Mouse (Mus musculus) spleen, postnatal 36 days (tissue): Measurements from ENCODE around the gene Fbrs.
A peak's percentile ranks its signal among the peaks of the same experiment; 100 is the strongest.
"Not testable (repeated sequence)": the region's sequence is repeated elsewhere in the genome, so short reads cannot be mapped to it uniquely, and the experiment has no call there.

Source experiments
- DNase-seq, 2 experiments: peaks; one replicate each; pipeline ENCODE4 v3.0.0; 2022; ENCODE audit warnings: low spot score in 2 of 2, mixed read lengths in 1 of 2

Gene Fbrs

DNA sequence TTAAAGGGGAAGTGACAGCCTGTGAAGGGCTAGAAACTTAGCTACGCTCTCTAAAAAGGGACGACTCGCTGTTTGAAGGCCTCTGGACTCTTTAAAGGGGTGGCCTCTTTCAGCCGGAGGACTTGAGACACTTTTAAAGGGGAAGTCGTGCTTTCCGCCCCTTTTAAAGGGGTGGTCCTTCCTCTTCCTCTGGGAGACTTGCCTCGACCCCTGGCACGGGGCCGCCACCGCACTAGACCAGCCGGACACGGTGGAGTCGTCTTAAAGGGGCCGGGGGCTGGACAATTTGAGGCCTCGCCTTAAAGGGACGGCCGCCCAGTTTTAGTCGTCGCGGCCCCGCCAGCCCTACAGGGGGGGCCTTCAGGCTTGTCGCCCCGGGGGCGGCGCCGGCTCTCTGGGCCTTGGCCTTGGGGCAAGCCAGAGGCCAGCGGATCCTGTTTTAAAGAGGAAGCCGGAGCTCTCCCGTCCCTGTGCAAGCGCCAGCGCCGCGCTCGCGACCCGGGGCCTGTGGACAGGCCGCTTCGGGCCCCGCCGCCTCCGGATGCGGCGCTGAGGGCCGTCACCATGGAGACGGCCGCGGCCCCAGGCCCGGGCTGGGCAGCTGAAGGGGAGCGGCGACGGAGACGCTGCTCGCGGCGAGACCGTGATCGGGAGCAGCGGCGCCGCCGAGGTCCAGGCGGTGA is at the start of gene Fbrs:
Fbrs (plus strand) TSS at position 565 of the 683 bp plus-strand sequence.
- peak; percentile 90 to 94 for DNase-seq

DNA sequence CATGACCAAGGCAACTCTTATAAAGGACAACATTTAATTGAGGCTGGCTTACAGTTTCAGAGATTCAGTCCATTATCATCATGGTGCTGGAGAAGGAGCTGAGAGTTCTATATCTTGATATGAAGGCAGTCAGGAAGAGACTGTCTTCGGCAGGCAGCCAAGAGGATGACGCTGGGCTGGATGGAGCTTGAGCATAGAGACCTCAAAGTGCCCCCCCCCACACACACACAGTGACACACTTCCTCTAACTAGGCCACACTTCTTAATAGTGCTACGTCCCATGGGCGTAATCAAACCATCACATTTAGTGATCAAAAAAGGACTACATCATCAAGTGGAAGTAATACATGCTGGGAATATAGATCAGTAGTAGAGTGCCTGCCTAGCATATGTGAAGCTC is 43.8 kb upstream of the Fbrs start:
- no peak for DNase-seq

DNA sequence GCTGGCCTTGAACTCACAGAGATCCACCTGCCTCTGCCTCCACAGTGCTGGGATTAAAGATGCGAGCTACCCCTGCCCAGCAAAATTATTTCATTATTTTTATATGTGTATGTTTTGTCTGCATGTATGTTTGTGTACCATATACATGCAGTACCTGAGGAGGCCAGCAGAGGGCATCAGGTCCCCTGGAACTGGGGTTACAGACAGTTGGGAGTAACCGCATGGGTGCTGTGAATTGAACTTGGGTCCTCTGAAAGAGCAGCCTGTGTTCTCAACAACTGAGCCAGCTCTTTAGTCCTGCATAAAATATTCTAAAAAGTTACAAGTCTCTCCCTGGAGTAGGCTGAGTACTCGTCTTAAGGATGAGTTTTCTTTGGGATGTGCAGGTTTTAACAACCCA is 41.3 kb upstream of the Fbrs start:
- DNase-seq, result peak in 1 of 2 experiments; percentile 13

DNA sequence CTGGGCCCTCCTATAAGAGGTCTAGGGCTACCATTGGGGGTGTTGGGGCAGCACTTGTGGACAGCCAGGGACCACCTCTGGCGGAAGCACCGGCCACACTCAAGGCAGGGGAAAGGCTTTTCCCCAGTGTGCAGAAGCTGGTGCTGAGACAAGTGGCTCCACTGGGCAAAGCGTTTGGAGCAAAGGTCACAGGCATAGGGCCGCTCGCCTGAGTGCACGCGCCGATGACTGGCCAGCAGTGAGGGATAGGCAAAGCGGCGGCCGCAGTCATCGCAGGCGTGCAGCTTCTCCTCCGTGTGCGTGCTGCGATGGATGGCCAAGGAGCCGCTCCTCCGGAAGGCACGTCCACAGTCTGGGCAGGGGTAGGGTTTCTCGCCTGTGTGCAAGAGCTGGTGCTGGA is 35.0 kb upstream of the Fbrs start:
- no peak for DNase-seq

DNA sequence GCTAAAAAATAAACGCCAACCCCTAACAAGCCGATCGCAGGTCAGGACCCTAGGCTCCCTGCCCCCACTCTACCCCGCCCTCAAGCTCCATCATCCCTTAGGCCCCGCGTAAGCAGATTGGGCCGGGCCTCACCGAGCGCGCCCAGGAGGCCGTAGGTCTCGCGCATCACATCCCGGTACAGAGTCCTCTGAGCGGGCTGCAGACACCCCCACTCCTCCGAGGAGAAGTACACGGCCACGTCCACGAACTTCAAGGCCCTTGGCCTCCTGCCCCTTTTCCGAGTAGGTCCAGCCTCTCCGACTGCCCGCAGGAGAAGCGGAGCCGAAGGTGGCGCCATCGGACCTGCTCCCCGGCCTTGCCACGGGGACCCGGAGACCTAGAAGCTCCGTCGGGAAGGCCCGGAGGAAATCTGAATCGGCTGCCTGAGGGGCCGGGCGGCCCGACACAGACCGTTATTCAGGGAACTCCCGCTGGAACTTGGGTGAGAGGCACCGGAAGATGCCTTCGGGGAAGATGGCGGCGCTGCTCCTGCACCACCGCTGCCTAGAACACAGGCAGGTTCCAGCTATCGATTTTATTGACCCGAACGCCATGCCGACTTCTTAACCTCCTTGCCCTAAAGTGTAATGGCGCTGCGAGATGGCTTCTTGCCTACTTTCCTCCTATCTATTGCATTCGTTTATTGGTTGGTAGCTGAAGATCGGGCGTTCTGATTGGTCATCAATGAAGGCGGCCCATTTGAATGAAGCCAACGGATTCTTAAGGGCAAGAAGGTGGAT is 30.3 kb upstream of the Fbrs start, which contains the start of gene Zfp689:
Zfp689 (minus strand) TSS at position 638 of the 780 bp plus-strand sequence.
- DNase-seq, result peak; percentile 93 to 96

DNA sequence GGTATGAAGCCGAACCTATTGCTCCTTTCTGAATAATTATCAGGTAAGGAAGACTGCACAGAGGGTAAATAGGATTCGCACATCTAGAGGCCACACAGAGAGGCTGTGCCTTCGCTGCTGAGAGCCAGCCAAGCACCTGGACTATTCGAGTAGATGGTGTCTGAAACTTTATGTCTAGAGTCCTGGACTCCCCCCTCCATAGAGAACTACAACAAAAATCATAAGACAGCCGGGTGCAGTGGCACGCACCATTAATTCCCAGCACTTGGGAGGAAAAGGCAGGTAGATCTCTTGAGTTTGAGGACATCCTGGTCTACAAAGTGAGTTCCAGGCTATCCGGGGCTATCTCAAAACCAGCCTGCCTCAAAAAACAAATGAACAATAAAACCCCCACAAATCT is 29.0 kb upstream of the Fbrs start:
- DNase-seq, result no peak

DNA sequence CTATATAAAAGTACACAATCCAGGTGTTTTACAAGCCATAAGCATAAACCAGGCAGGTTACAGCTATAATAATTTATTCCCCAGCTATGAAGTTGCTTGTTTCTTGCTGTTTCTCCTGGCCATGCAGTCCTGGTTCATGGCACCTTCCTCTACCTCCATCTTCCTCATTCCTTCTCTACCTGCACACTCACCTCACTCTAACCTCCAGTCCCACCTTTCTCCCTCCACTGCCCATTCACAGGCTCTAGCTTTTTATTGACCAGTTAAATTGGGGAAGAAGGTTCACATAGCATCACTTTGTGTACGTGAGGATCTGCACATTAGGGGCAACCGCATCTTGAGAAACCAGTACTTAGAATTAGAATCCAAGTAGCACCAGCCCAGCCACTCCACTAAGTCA is 25.9 kb upstream of the Fbrs start:
- DNase-seq, result no peak

DNA sequence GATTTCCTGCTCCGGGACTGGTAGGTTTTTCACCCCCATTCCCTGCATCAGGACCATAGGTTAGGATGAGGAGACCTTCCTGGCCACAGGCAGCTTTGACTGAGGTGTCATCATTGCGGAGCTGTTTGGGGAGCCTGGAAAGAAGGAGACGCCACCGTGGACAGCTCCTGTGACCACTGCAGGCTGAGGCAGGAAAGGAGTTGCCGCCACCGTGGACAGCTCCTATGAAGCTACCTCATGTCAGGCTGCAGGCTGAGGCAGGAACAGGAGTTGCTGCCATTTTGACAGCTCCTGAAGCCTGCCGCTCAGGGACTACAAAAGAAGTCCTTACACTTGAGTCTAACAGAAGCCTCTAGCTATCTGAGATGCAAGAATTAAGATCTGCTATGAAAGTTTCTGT is 24.1 kb upstream of the Fbrs start:
- no peak for DNase-seq

DNA sequence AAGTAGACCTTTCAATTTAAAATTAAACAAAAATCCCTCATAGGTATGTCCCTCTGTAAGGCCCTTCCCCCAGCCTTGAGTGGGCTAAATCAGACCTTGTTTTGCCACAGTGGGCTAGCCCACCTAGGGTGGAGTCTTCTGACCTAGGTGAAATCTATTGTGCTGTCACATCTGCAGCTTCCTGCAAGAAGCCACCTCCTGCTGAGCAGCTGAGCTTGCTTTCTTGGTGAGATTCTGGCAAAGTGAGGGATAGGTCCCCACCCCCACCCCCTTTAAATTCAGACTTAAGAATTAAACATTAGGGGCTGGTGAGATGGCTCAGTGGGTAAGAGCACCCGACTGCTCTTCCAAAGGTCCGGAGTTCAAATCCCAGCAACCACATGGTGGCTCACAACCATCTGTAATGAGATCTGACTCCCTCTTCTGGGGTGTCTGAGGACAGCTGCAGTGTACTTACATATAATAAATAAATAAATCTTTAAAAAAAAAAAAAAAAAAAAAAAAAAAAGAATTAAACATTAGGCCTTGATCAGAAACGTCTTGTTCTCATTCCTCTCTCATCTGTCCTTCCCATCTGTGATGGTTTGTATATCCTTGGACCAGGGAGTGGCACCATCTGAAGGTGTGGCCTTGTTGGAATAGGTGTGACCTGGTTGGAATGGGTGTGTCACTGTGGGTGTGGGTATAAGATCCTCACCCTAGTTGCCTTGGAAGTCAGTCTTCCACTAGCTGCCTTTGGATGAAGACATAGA is 20.5 kb upstream of the Fbrs start:
- not testable (repeated sequence) for DNase-seq

DNA sequence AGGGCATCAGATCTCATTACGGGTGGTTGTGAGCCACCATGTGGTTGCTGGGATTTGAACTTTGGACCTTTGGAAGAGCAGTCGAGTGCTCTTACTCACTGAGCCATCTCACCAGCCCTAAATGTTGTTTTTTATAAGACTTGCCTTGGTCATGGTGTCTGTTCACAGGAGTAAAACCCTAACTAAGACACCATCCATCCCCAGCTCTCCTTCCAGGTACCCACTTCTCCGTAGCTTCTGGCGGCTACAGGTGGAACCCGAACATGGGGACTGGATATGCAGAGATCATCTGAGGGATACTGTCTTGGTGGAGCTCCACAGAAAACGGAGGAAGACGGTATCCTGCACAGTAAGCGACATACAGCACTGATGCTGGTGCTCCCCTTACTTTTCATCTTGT is 19.7 kb upstream of the Fbrs start, which contains the start of gene Prr14:
Prr14 (plus strand) TSS at position 301 of the 400 bp plus-strand sequence.
- not testable (repeated sequence) for DNase-seq

DNA sequence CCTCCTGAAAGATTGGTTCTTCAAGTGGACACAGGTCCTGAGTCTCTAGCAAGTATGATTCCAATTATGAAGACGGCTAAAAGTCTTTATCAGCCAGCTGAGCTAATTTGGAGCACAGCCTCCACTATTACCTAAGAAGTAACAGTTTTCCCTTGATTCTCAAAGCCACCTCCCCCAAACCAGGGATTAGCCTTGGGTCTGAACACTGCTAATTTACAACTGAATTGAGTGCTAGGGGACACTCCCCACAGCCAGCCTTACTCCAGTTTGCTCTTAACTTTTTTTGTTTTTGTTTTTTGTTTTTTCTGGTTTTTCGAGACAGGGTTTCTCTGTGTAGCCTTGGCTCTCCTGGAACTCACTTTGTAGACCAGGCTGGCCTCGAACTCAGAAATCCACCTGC is 13.8 kb upstream of the Fbrs start:
- DNase-seq, result no peak

DNA sequence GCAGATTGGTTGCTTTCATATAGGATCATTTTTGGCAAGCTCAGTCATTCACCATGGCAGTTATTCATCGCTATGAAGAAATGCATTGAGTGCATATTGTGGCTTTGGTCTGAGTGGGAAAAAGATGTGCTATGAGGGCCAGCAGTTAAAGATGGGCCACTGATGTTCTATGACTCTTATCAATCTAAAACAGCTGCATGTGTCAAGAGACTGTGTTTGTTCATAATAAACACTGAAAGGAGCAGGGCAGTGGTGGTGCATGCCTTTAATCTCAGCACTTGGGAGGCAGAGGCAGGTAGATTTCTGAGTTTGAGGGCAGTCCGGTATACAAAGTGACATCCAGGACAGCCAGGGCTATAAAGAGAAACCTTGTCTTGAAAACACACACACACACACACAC is 13.3 kb upstream of the Fbrs start:
- DNase-seq, result not testable (repeated sequence)

DNA sequence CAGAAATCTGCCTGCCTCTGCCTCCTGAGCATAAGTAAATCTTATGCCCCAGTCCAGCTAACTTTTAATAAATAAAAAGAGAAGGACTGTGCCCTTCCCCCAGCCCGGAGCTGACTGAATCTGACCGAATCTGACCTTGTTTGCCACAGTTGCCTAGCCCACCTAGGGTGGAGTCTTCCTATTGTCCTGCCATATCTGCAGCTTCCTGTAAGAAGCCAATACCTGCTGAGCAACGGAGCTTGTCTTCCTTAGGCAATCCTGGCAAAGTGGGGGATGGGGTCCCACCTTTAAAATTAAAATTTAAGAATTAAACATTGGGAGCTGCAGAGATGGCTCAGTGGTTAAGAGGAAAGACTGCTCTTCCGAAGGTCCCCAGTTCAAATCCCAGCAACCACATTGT is 12.4 kb upstream of the Fbrs start:
- no peak for DNase-seq

DNA sequence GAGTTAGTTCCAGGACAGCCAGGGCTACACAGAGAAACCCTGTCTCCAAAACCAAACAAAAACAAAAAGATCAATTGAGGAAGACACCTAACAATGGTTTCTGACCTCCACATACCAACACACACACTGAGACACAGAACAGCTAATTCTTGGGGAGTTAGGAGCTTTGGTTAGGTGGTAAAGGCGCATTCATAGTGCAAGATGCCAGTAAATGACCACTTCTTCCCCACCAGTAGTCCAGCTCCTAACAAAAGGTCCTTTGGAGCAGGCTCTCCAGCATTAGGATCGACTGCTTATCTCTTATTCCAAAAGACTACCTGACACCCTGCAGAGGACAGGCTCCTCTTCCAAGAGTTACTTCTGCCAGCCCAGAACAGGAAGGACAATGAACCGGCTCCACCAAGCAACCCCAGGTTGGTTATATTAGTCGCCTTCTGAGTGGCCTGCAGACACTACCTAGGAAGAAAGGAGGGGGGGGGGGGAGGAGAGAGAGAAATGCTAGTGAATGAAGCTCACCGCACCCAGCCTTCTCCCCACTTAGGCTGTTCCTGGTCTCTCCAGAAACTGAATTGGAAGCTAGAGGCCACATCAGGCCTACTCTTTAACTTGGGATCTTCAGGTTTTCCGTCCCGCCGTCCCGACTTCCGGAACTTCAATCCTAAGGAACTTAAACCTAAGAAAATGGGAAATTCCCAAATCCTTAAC is 8.8 kb upstream of the Fbrs start:
- DNase-seq, result peak in 1 of 2 experiments; percentile 27

DNA sequence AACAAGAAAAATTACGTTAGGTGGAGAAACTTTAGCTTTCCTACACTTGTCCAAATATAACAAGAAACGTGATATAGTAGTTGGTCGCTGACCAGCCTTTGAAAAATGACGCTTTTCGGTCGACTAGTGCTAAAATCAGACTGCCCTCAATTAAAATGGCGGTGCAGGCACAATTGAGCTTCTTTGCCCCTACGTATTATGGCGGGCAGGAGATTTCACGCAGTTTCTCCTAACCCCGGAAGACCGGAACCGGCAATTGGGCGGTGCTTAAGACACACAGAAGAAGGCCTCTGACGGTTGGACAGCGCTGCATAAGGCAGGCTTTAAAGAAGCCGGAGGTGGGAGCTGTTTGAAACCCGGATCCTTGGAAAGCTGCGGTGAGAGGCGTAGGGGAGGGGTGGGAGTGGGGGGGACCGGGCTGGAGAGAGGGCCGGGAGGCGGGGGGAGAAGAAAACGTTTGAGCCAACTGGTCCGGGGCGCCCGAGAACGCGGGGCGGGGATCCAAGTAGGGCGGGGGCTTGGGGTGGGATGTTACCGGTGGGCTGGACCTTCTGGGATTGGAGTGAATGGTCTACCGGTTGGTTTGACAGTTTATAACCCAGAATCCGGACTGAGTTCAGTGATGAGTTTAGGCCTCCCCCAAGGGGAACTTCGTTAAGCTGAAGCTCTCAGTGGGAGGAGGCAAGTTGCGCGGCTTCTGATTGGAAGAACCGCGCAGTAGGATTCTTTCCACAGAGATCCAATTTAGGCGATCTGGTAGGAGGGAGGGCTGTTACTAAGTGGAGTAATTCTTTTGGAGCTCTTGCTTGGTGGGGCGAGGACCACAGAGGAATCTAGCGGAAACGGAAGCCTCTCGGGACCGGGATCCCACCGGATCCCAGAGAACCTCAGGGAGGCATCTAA is 8.0 kb upstream of the Fbrs start:
- DNase-seq, result peak; percentile 93 to 96

DNA sequence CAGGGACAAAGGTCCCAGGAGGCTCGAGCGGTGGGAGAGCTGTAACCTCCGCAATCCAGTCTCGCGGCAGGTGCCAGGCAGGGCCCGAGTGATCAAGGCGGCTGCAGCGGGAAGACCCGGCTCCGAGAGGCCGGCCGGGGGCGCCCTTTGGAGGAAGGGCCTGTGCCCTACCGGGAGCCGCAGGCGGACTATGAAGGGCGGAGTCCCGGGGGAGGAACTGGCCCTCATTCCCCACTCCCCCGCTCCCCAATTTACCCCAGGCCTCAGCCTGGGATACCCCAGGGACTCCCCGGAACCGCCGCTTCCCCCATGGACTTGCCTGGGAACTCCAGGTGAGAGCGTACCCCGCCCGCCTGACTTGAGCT is 7.4 kb upstream of the Fbrs start:
- DNase-seq, result peak; percentile 46 to 54

DNA sequence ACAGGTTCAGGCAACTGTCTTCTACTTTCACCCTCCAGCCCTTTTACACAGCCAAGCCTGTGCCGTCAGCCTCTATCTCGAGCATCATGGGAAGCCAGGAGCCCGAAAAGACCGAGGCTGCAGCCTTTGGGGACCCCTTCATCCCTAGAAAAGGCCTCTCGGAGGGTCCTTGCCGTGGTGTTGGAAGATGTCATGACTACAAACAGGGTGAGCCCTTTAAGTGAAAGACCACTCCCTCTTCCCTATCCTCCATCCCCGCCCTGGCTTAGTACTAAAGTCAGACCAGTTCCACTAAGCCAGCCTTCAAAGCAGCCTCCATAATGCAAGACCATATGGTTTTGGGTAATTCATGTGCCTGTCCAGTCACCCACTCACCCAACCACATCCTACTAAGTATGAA is 6.9 kb upstream of the Fbrs start:
- no peak for DNase-seq

DNA sequence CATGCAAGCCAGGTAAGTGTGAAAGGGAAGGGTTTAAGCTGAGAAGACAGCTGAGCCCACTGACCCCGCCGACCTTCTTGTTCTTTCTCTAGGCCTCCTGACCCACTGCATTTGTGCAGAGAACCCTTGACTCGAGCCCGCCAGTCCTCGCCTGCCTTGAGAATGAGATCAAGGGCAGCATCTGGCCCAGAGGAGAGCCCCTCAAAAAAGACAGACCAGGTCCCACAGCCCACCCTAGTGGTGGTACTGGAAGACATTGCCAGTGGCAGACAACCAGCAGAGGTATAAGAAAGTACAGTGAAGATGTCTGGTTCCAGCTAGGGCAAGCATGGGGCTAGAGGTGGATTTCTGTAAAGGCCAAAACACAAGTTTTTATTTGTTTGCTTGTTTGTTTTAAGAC is 5.3 kb upstream of the Fbrs start:
- no peak for DNase-seq

DNA sequence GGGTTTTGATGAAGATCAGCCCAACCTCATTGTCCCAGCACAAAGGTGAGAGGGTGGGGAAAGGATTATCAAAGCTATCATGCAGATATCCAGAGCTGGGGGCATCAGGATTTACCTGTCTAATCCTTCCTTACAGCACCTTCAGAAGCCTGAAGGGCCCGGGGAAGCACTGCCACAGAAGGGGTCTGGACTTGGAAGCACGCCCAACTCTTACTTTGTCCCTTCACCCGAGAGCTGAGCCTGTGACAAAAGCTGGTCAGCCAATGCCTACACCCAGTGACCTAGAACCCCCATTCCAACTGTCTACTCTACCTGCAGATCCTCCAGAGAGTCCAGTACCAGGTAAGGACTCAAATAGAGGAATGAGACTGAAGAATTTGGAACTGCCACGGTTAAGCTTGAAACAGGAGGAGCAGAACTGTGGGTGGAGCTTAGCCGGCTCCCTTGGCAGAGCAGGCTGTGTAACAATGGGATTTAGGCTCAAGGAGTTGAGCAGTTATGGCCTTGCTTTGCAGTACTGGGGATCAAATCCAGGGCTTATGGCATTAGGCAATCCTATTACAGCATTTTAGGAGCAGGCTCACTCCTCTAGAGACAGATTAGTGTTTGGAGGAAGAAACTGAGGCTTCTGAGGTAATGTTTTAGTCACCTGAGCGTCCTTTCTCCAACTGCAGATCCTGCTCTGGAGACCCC is 4.5 kb upstream of the Fbrs start:
- no peak for DNase-seq

DNA sequence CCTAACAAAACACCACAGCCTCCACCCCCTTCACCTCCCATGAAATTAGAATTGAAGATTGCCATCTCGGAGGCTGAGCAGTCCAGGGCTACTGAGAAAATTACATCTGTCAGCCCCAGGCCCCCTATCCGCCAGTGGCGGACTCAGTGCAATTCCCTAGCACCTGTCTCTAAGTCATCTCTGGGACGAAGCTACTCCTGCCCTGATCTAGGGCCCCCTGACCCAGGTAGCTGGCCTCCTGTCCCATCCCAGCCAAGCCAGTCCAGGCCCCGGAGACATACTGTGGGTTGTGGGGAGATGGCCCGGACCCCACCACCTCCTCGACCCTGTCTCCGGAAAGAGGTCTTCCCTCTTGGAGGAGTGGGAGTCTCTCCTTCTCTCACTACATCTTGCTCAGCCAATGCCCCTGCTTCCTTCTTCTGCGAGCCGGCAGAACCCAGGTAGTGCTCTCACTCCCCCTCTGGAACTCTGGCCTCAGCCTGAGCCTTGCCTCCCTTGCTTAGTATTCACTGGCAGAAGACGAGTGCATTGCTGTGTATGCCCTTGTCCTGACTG is 3.7 kb upstream of the Fbrs start:
- no peak for DNase-seq
